Mouse (Mus musculus): Measurements from ENCODE around the gene Hoxb6. TPM values are rescaled to one million over a fixed set of nuclear protein-coding genes. Genes with fewer than 3 reads are reported as not detected.

Gene Hoxb6
- polyA plus RNA-seq, 1 experiment from 2014 or later = not detected

GRCm38 (mm10) chr11:96277151-96278044 lies 14.9 kb upstream of the Hoxb6 start:
- Histone ChIP-seq H3K4me3 (ENCODE audit: low read depth, low read length) (no peak overlapping the region), H3K27ac (ENCODE audit: low read depth, low read length) (no peak overlapping the region), H3K9me3 (replicated peaks; ENCODE audit: control insufficient read depth, low read length) (no peaks in the 10 kb centered on the region), H3K27me3 (replicated peaks; ENCODE audit: control insufficient read depth, insufficient read depth, low read length) (peaks cover 94% of the 10 kb centered on the region), H3K4me1 (ENCODE audit: control insufficient read depth, insufficient read depth, low read length) (no peaks in the 10 kb centered on the region), H3K4me2 (ENCODE audit: low read length) (no peak overlapping the region), H3K36me3 (ENCODE audit: control insufficient read depth, insufficient read depth, low read length) (no peaks in the 10 kb centered on the region), H3K9ac (ENCODE audit: low read length) (no peak overlapping the region)
- DNase-seq (ENCODE audit: low spot score) = no peak
- no peak for ATAC-seq
- WGBS = 1% methylated on average over 35 of the region's 35 CpGs

- no peak overlapping the region for H3K27ac ChIP-seq (ENCODE audit: low read depth, low read length)
- H3K36me3 ChIP-seq (ENCODE audit: control insufficient read depth, insufficient read depth, low read length) = no peaks in the 10 kb centered on the region
- no peak overlapping the region for H3K4me2 ChIP-seq (ENCODE audit: low read length)
- peaks cover 94% of the 10 kb centered on the region for H3K27me3 ChIP-seq (replicated peaks; ENCODE audit: control insufficient read depth, insufficient read depth, low read length)
- H3K4me1 ChIP-seq (ENCODE audit: control insufficient read depth, insufficient read depth, low read length) = no peaks in the 10 kb centered on the region
- H3K9me3 ChIP-seq (replicated peaks; ENCODE audit: control insufficient read depth, low read length) = no peaks in the 10 kb centered on the region
- H3K4me3 ChIP-seq (ENCODE audit: low read depth, low read length) = no peak overlapping the region
- no peak overlapping the region for H3K9ac ChIP-seq (ENCODE audit: low read length)
- no peak for DNase-seq (ENCODE audit: low spot score)
- no peak for ATAC-seq
- 12% methylated on average over 14 of the region's 14 CpGs for WGBS
Observed at GRCm38 (mm10) chr11:96278324-96278723, 14.0 kb upstream of the Hoxb6 start.

DNA sequence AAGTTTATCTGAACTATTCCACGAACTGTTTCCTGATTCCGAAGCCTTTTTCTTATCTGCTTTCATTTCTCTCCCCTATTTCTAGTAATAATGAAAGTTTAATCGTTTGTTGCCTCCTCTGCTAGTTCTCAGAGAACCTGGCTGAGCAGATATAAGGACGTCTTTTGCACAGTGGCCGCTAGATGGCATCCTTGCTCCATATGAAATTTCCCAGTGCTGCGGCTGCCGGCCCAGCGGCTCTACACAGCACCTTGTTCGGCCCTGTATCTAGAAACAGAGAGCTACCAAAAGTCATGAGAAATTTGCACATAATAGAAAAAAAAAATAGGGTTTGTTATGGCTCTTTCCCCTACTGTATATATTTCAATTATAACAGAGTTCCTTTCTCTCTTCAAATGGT lies 13.5 kb upstream of the Hoxb6 start:
- ATAC-seq = peak; percentile 73
- H3K36me3 ChIP-seq (ENCODE audit: control insufficient read depth, insufficient read depth, low read length) = no peaks in the 10 kb centered on the region

GRCm38 (mm10) chr11:96279421-96280233 lies 12.6 kb upstream of the Hoxb6 start:
- Histone ChIP-seq H3K36me3 (ENCODE audit: control insufficient read depth, insufficient read depth, low read length) (no peaks in the 10 kb centered on the region), H3K27ac (ENCODE audit: low read depth, low read length) (no peak overlapping the region), H3K4me2 (ENCODE audit: low read length) (no peak overlapping the region), H3K4me1 (ENCODE audit: control insufficient read depth, insufficient read depth, low read length) (no peaks in the 10 kb centered on the region), H3K27me3 (replicated peaks; ENCODE audit: control insufficient read depth, insufficient read depth, low read length) (peaks cover 94% of the 10 kb centered on the region), H3K9me3 (replicated peaks; ENCODE audit: control insufficient read depth, low read length) (no peaks in the 10 kb centered on the region), H3K4me3 (ENCODE audit: low read depth, low read length) (no peak overlapping the region), H3K9ac (ENCODE audit: low read length) (no peak overlapping the region)
- DNase-seq (ENCODE audit: low spot score) = no peak
- whole genome bisulfite sequencing = 2% methylated on average over 31 of the region's 31 CpGs
- ATAC-seq = no peak

More for the DNA sequence above, 13.5 kb upstream of the Hoxb6 start:
- Histone ChIP-seq H3K27ac (ENCODE audit: low read depth, low read length) (no peak overlapping the region), H3K27me3 (replicated peaks; ENCODE audit: control insufficient read depth, insufficient read depth, low read length) (peaks cover 94% of the 10 kb centered on the region), H3K9ac (ENCODE audit: low read length) (no peak overlapping the region), H3K4me2 (ENCODE audit: low read length) (no peak overlapping the region), H3K9me3 (replicated peaks; ENCODE audit: control insufficient read depth, low read length) (no peaks in the 10 kb centered on the region), H3K4me3 (ENCODE audit: low read depth, low read length) (no peak overlapping the region), H3K4me1 (ENCODE audit: control insufficient read depth, insufficient read depth, low read length) (no peaks in the 10 kb centered on the region)
- peak; percentile 91 for DNase-seq (ENCODE audit: low spot score)
- WGBS = 0% methylated on average over 9 of the region's 9 CpGs

DNA sequence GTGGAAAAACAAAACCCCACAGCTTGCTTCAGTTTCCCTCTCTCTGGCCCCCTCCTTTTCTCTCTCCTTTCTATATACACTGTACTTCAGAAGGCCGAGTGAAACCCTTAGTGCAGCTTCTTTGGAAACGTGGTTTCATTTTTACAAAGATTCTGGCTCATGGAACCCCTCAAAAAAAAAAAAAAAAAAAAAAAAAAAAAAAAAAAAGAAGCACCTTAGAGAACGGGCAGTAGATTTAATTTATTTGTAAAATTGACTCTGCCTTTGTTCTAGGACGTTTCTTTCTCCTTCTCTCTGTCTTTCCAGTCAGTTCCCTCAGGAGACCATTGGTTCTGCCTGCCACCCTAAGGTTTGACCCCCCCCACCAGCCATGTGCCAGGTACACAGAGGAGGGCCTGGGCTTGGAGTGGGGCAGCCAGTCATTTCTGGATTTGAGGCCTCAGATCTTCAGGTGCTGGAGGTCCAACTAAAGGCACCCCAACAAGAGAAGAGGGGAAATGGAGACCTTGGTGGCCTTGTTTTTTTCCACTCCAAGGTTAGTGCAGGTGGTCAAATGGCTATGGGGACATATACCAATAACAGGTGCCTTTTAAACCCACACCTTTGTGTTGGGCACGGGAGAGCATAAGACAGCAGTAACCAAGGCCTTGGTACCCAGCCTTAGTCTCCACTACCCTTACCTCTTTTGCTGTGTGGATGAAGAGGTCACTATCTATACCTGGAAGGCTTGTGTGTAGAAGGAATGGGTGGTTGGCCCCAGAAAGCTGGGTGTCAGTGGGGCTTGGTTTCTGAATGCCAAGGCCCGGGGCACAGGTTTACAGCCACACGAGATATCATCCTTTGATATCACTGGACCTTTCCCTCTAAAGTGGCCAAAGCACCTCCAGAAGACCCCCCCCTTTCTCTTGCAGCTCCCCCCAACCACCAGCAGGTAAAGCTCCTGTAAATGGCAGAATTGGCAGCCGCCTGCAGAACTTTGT lies 11.6 kb upstream of the Hoxb6 start:
- 6% methylated on average over 8 of the region's 8 CpGs for WGBS
- no peaks in the 10 kb centered on the region for H3K9me3 ChIP-seq (replicated peaks; ENCODE audit: control insufficient read depth, low read length)
- ATAC-seq (no peak), DNase-seq (ENCODE audit: low spot score) (no peak)
- H3K27me3 ChIP-seq (replicated peaks; ENCODE audit: control insufficient read depth, insufficient read depth, low read length) = peaks cover 94% of the 10 kb centered on the region
- no peak overlapping the region for H3K27ac ChIP-seq (ENCODE audit: low read depth, low read length)
- no peaks in the 10 kb centered on the region for H3K36me3 ChIP-seq (ENCODE audit: control insufficient read depth, insufficient read depth, low read length)
- no peak overlapping the region for H3K4me2 ChIP-seq (ENCODE audit: low read length)
- no peak overlapping the region for H3K9ac ChIP-seq (ENCODE audit: low read length)
- no peaks in the 10 kb centered on the region for H3K4me1 ChIP-seq (ENCODE audit: control insufficient read depth, insufficient read depth, low read length)
- H3K4me3 ChIP-seq (ENCODE audit: low read depth, low read length) = no peak overlapping the region

GRCm38 (mm10) chr11:96281396-96281795 lies 10.9 kb upstream of the Hoxb6 start:
- H3K27ac ChIP-seq (ENCODE audit: low read depth, low read length) = no peak overlapping the region
- H3K4me1 ChIP-seq (ENCODE audit: control insufficient read depth, insufficient read depth, low read length) = no peaks in the 10 kb centered on the region
- no peaks in the 10 kb centered on the region for H3K36me3 ChIP-seq (ENCODE audit: control insufficient read depth, insufficient read depth, low read length)
- H3K4me3 ChIP-seq (ENCODE audit: low read depth, low read length) = no peak overlapping the region
- H3K9ac ChIP-seq (ENCODE audit: low read length) = no peak overlapping the region
- ATAC-seq = no peak
- H3K9me3 ChIP-seq (replicated peaks; ENCODE audit: control insufficient read depth, low read length) = no peaks in the 10 kb centered on the region
- WGBS = 4% methylated on average over 18 of the region's 18 CpGs
- H3K27me3 ChIP-seq (replicated peaks; ENCODE audit: control insufficient read depth, insufficient read depth, low read length) = peaks cover 94% of the 10 kb centered on the region
- H3K4me2 ChIP-seq (ENCODE audit: low read length) = no peak overlapping the region
- no peak for DNase-seq (ENCODE audit: low spot score)

- no peaks in the 10 kb centered on the region for H3K4me1 ChIP-seq (ENCODE audit: control insufficient read depth, insufficient read depth, low read length)
- no peak within 1 kb of the TSS for H3K4me3 ChIP-seq (ENCODE audit: low read depth, low read length)
- no peaks in the 10 kb centered on the region for H3K9me3 ChIP-seq (replicated peaks; ENCODE audit: control insufficient read depth, low read length)
- no peak within 1 kb of the TSS for H3K9ac ChIP-seq (ENCODE audit: low read length)
- peaks cover 94% of the 10 kb centered on the region for H3K27me3 ChIP-seq (replicated peaks; ENCODE audit: control insufficient read depth, insufficient read depth, low read length)
- no peak for ATAC-seq
- H3K4me2 ChIP-seq (ENCODE audit: low read length) = no peak within 1 kb of the TSS
- WGBS = 1% methylated on average over 27 of the region's 27 CpGs
- no peak for DNase-seq (ENCODE audit: low spot score)
- H3K36me3 ChIP-seq (ENCODE audit: control insufficient read depth, insufficient read depth, low read length) = no peaks in the 10 kb centered on the region
- no peak within 1 kb of the TSS for H3K27ac ChIP-seq (ENCODE audit: low read depth, low read length)
Observed at GRCm38 (mm10) chr11:96281855-96282570, 10.3 kb upstream of the Hoxb6 start, which contains the start of gene Hoxb8. Hoxb8 (plus strand) TSS chr11:96281905.

Data from forebrain, embryonic 14.5 days (tissue).